Mouse (Mus musculus): ENCODE measurements around the gene 4430402I18Rik. TPM values are rescaled to one million over a fixed set of nuclear protein-coding genes. Genes with fewer than 3 reads are reported as not detected.
A peak's percentile ranks its signal among the peaks of the same experiment; 100 is the strongest.
"Not testable (repeated sequence)": the region's sequence is repeated elsewhere in the genome, so short reads cannot be mapped to it uniquely, and the experiment has no call there.

The 4430402I18Rik gene
- 2.5 and 3.4 TPM in 2 replicates for polyA plus RNA-seq (2015; fragmentation: Nextera tagmentation; extraction: Ambion mirVana)

DNA sequence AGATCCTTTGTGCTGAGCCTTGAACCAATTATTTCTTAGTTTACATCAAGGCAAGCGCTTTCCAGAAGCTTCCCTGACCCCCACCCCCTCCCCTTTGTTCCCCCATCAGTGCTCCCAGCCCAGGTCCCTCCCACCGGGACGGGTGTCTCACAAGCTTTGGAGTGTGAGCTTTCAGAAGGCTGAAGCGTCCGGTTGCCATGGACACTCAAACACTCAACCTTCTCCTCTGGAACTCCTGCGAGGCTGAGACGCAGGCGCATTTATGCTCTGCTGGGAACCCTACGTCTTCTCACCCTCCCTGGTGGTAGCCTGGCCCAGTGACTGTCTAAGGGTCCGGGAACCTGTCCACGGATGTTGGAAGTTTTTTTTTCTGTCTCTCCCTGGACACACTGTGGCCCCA, at the start of gene 4430402I18Rik:
TSS of gene 4430402I18Rik (minus strand) at position 149 of the 400 bp plus-strand sequence.
- Histone ChIP-seq H3K27ac (ENCODE audit: low read length) (no peak within 1 kb of the TSS), H3K27me3 (replicated peaks; ENCODE audit: control insufficient read depth, insufficient read depth, low read length) (no peaks in the 10 kb centered on the region), H3K4me3 (replicated peaks; ENCODE audit: low read length) (peak within 1 kb of the TSS; percentile 5; the same call in 1 of the 2 replicates), H3K4me1 (replicated peaks; ENCODE audit: control insufficient read depth, insufficient read depth, low read length) (peaks cover 23% of the 10 kb centered on the region), H3K9me3 (ENCODE audit: control insufficient read depth, low read length) (no peaks in the 10 kb centered on the region), H3K9ac (replicated peaks; ENCODE audit: low read depth, low read length) (no peak within 1 kb of the TSS), H3K4me2 (ENCODE audit: low read length) (peak within 1 kb of the TSS; percentile 29), H3K36me3 (ENCODE audit: control insufficient read depth, insufficient read depth) (no peaks in the 10 kb centered on the region)
- 5% methylated on average over 11 of the region's 11 CpGs for WGBS
- peak; percentile 29; the same call in 1 of the 2 replicates for ATAC-seq

DNA sequence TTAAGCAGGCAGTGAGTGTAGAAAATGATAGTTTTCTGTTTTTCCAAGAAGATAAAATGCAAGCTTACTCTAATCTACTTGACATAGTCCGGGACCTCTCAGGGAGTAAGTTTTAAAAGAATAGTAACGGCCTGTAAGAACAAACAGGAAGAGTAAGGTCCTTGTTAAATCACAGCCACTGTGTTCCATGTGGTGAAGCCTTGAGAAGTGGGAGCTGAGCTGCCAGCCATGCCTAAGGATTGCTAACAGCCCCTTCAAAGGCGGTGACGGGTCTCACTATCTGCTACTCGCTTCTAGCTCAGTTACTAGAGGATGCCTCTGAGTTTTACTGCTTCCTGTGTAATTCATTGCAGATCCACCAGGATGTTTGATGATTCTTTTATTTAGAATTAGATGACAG, 49.2 kb upstream of the 4430402I18Rik start:
- WGBS = 87% methylated on average over 5 of the region's 5 CpGs
- Histone ChIP-seq H3K9ac (replicated peaks; ENCODE audit: low read depth, low read length) (no peak overlapping the region), H3K9me3 (ENCODE audit: control insufficient read depth, low read length) (no peaks in the 10 kb centered on the region), H3K36me3 (ENCODE audit: control insufficient read depth, insufficient read depth) (peaks cover 34% of the 10 kb centered on the region), H3K4me1 (replicated peaks; ENCODE audit: control insufficient read depth, insufficient read depth, low read length) (no peaks in the 10 kb centered on the region), H3K4me3 (replicated peaks; ENCODE audit: low read length) (no peak overlapping the region), H3K4me2 (ENCODE audit: low read length) (no peak overlapping the region), H3K27me3 (replicated peaks; ENCODE audit: control insufficient read depth, insufficient read depth, low read length) (no peaks in the 10 kb centered on the region), H3K27ac (ENCODE audit: low read length) (no peak overlapping the region)
- ATAC-seq = no peak

GRCm38 (mm10) chr19:29016204-29016765, 48.7 kb upstream of the 4430402I18Rik start:
- Histone ChIP-seq H3K9me3 (ENCODE audit: control insufficient read depth, low read length) (no peaks in the 10 kb centered on the region), H3K4me2 (ENCODE audit: low read length) (no peak overlapping the region), H3K4me3 (replicated peaks; ENCODE audit: low read length) (no peak overlapping the region), H3K4me1 (replicated peaks; ENCODE audit: control insufficient read depth, insufficient read depth, low read length) (no peaks in the 10 kb centered on the region), H3K9ac (replicated peaks; ENCODE audit: low read depth, low read length) (no peak overlapping the region), H3K36me3 (ENCODE audit: control insufficient read depth, insufficient read depth) (peaks cover 33% of the 10 kb centered on the region), H3K27me3 (replicated peaks; ENCODE audit: control insufficient read depth, insufficient read depth, low read length) (no peaks in the 10 kb centered on the region), H3K27ac (ENCODE audit: low read length) (no peak overlapping the region)
- no peak for ATAC-seq
- 86% methylated on average over 5 of the region's 5 CpGs for WGBS

- Histone ChIP-seq H3K9ac (replicated peaks; ENCODE audit: low read depth, low read length) (no peak overlapping the region), H3K4me3 (replicated peaks; ENCODE audit: low read length) (no peak overlapping the region), H3K4me2 (ENCODE audit: low read length) (no peak overlapping the region), H3K4me1 (replicated peaks; ENCODE audit: control insufficient read depth, insufficient read depth, low read length) (no peaks in the 10 kb centered on the region), H3K36me3 (ENCODE audit: control insufficient read depth, insufficient read depth) (peaks cover 31% of the 10 kb centered on the region), H3K27me3 (replicated peaks; ENCODE audit: control insufficient read depth, insufficient read depth, low read length) (no peaks in the 10 kb centered on the region), H3K27ac (ENCODE audit: low read length) (no peak overlapping the region), H3K9me3 (ENCODE audit: control insufficient read depth, low read length) (no peaks in the 10 kb centered on the region)
- no peak for ATAC-seq
- 91% methylated on average over 8 of the region's 8 CpGs for WGBS
These were observed 48.0 kb upstream of the 4430402I18Rik start for GRCm38 (mm10) chr19:29015410-29016203.

GRCm38 (mm10) chr19:29014466-29015055, 47.0 kb upstream of the 4430402I18Rik start:
- Histone ChIP-seq H3K36me3 (ENCODE audit: control insufficient read depth, insufficient read depth) (peaks cover 25% of the 10 kb centered on the region), H3K4me2 (ENCODE audit: low read length) (no peak overlapping the region)
- 94% methylated on average over 5 of the region's 5 CpGs for WGBS

DNA sequence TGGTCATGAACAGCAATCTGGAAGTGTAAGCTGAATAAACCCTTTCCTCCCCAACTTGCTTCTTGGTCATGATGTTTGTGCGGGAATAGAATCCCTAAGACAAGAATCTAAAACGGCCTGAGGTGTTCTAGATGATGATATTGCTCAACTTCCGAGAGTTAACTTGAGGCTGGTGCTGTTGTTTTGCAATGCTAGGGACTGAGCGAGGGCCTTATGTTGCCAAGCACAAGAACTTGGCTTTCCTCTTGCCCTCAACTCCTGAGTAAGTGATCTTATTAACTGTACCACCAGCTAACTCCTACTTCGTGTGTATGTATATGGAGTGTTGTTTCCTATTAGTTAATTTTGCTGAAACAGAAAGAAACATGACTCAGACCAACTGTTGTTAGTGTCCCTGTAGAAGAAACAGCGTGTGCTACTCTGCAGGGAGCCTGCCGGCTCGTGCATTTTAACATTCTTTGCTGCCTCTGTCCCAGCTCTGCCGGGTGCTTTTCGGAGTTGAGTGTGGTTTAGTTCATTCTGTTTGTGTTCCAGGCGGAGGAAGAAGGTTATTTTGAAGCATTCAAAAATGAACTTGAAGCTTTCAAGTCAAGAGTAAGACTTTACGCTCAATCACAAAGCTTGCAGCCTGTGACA, 43.9 kb upstream of the 4430402I18Rik start:
- ATAC-seq = no peak
- Histone ChIP-seq H3K4me2 (ENCODE audit: low read length) (no peak overlapping the region), H3K4me1 (replicated peaks; ENCODE audit: control insufficient read depth, insufficient read depth, low read length) (no peaks in the 10 kb centered on the region), H3K36me3 (ENCODE audit: control insufficient read depth, insufficient read depth) (peaks cover 25% of the 10 kb centered on the region), H3K27me3 (replicated peaks; ENCODE audit: control insufficient read depth, insufficient read depth, low read length) (no peaks in the 10 kb centered on the region), H3K27ac (ENCODE audit: low read length) (no peak overlapping the region), H3K9me3 (ENCODE audit: control insufficient read depth, low read length) (no peaks in the 10 kb centered on the region), H3K4me3 (replicated peaks; ENCODE audit: low read length) (no peak overlapping the region), H3K9ac (replicated peaks; ENCODE audit: low read depth, low read length) (no peak overlapping the region)
- 85% methylated on average over 12 of the region's 12 CpGs for WGBS

More at GRCm38 (mm10) chr19:29014466-29015055, 47.0 kb upstream of the 4430402I18Rik start:
- no peak for ATAC-seq
- H3K4me1 ChIP-seq (replicated peaks; ENCODE audit: control insufficient read depth, insufficient read depth, low read length) = no peaks in the 10 kb centered on the region
- H3K27ac ChIP-seq (ENCODE audit: low read length) = no peak overlapping the region
- H3K4me3 ChIP-seq (replicated peaks; ENCODE audit: low read length) = no peak overlapping the region
- no peak overlapping the region for H3K9ac ChIP-seq (replicated peaks; ENCODE audit: low read depth, low read length)
- H3K9me3 ChIP-seq (ENCODE audit: control insufficient read depth, low read length) = no peaks in the 10 kb centered on the region
- H3K27me3 ChIP-seq (replicated peaks; ENCODE audit: control insufficient read depth, insufficient read depth, low read length) = no peaks in the 10 kb centered on the region

DNA sequence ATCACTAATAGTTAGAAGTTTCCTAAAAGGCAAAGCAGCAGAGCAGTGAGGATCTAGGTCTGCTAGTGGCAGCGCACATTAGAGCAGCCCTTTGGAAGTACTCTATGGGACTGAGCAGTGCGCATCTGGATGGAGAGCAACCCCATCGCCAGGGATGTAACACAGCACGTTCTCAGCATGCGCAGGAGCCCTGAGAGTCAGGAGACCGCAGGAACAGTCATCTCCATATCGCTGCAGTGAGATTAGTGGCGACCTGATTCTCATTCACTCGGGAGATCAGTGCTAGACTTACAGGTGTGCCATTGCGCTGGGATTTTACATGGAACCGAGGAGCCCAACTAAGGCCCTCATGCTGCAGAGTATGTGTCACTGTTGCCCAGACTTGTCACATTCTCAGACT, 41.4 kb upstream of the 4430402I18Rik start:
- 94% methylated on average over 11 of the region's 11 CpGs for WGBS
- Histone ChIP-seq H3K9ac (replicated peaks; ENCODE audit: low read depth, low read length) (no peak overlapping the region), H3K9me3 (ENCODE audit: control insufficient read depth, low read length) (no peaks in the 10 kb centered on the region), H3K36me3 (ENCODE audit: control insufficient read depth, insufficient read depth) (peaks cover 17% of the 10 kb centered on the region), H3K4me1 (replicated peaks; ENCODE audit: control insufficient read depth, insufficient read depth, low read length) (no peaks in the 10 kb centered on the region), H3K4me3 (replicated peaks; ENCODE audit: low read length) (no peak overlapping the region), H3K27me3 (replicated peaks; ENCODE audit: control insufficient read depth, insufficient read depth, low read length) (no peaks in the 10 kb centered on the region), H3K4me2 (ENCODE audit: low read length) (no peak overlapping the region), H3K27ac (ENCODE audit: low read length) (no peak overlapping the region)
- ATAC-seq = no peak

- H3K9me3 ChIP-seq (ENCODE audit: control insufficient read depth, low read length) = no peaks in the 10 kb centered on the region
- H3K27me3 ChIP-seq (replicated peaks; ENCODE audit: control insufficient read depth, insufficient read depth, low read length) = no peaks in the 10 kb centered on the region
- 83% methylated on average over 3 of the region's 3 CpGs for WGBS
- H3K4me2 ChIP-seq (ENCODE audit: low read length) = no peak overlapping the region
- no peaks in the 10 kb centered on the region for H3K4me1 ChIP-seq (replicated peaks; ENCODE audit: control insufficient read depth, insufficient read depth, low read length)
- no peak overlapping the region for H3K9ac ChIP-seq (replicated peaks; ENCODE audit: low read depth, low read length)
- H3K4me3 ChIP-seq (replicated peaks; ENCODE audit: low read length) = no peak overlapping the region
- no peak for ATAC-seq
- H3K36me3 ChIP-seq (ENCODE audit: control insufficient read depth, insufficient read depth) = peaks cover 14% of the 10 kb centered on the region
- H3K27ac ChIP-seq (ENCODE audit: low read length) = no peak overlapping the region
These were observed 40.6 kb upstream of the 4430402I18Rik start for GRCm38 (mm10) chr19:29008069-29008706.

- H3K4me1 ChIP-seq (replicated peaks; ENCODE audit: control insufficient read depth, insufficient read depth, low read length); H3K4me2 ChIP-seq (ENCODE audit: low read length); H3K27ac ChIP-seq (ENCODE audit: low read length); ATAC-seq; H3K27me3 ChIP-seq (replicated peaks; ENCODE audit: control insufficient read depth, insufficient read depth, low read length); H3K9me3 ChIP-seq (ENCODE audit: control insufficient read depth, low read length); H3K4me3 ChIP-seq (replicated peaks; ENCODE audit: low read length); H3K9ac ChIP-seq (replicated peaks; ENCODE audit: low read depth, low read length): not testable (repeated sequence)
- 95% methylated on average over 16 of the region's 16 CpGs for WGBS
- H3K36me3 ChIP-seq (ENCODE audit: control insufficient read depth, insufficient read depth) = peaks cover 32% of the 10 kb centered on the region
These were observed 32.7 kb upstream of the 4430402I18Rik start for GRCm38 (mm10) chr19:29000321-29000720.

Measured in forebrain, embryonic 16.5 days (tissue).